Mouse (Mus musculus) cortical plate, adult 2 months (tissue): ENCODE measurements around the gene Ldhal6b.

Experiments used
- CTCF ChIP-seq: fragments of 200-500 bp; IDR thresholded peaks from 2 replicates; pipeline ENCODE4 v1.5.1; 2011; ENCODE audit warnings: mild to moderate bottlenecking, control low read depth, low read length; ENCODE audit not compliant: insufficient read depth; ENCODE audit errors: extremely low read depth
- POLR2A ChIP-seq: fragments of 200-500 bp; IDR thresholded peaks from 2 replicates; pipeline ENCODE4 v1.6.1; 2011; ENCODE audit warnings: mild to moderate bottlenecking, low read length, control low read depth; ENCODE audit not compliant: insufficient read depth; ENCODE audit errors: extremely low read depth

DNA sequence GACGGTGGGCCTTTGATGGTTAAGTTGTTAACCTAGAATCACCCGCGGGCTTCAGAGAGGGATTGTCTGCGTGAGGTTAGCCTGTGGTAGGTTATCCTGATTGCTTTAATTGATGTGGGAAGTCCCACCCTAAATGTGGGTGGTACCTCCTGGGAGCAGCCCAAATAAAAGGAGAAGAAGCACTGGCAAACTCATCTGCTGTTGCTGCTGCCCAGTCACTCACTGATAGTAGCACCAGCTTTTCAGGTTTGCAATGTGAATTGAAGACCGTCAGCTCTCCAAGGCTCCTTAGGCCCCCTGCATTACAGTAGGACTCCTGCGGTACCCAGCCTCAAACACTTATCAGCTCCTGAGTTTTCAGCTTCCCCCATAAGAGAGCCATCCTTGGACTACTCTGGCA lies 14.7 kb downstream of the Ldhal6b start:
- no peak for TF ChIP-seq POLR2A
- TF ChIP-seq CTCF, result no peak
